Mouse (Mus musculus) MEL (cell line): ENCODE data around the gene Cnga1.

Experiments used
- CTCF ChIP-seq, 3 experiments: IDR thresholded peaks in 2 of 3; conservative IDR thresholded peaks in 1 of 3; 2 replicates each; pipeline ENCODE4 v1.5.1; 2011 to 2012; ENCODE audit warnings: low read length in 3 of 3, low read depth in 2 of 3, mild to moderate bottlenecking in 2 of 3, improper control_type of control experiment in 1 of 3, inconsistent platforms in 1 of 3, mixed read lengths in 1 of 3, moderate library complexity in 1 of 3; ENCODE audit not compliant: control insufficient read depth in 1 of 3, insufficient read depth in 1 of 3, poor library complexity in 1 of 3, severe bottlenecking in 1 of 3
- EP300 ChIP-seq, 2 experiments: IDR thresholded peaks; 2 replicates each; pipeline ENCODE4 v1.6.1; 2011; ENCODE audit warnings: improper control_type of control experiment in 2 of 2, low read length in 2 of 2, low read depth in 1 of 2, mild to moderate bottlenecking in 1 of 2
- POLR2A ChIP-seq, 2 experiments: IDR thresholded peaks; 2 replicates each; pipeline ENCODE4 v1.6.1; 2011 to 2012; ENCODE audit warnings: low read length in 2 of 2, mild to moderate bottlenecking in 2 of 2, control low read depth in 1 of 2, improper control_type of control experiment in 1 of 2, low read depth in 1 of 2, moderate library complexity in 1 of 2; ENCODE audit not compliant: control insufficient read depth in 1 of 2, insufficient read depth in 1 of 2, poor library complexity in 1 of 2
- ZMIZ1 ChIP-seq: IDR thresholded peaks from 2 replicates; pipeline ENCODE4 v1.6.1; 2012; ENCODE audit warnings: low read depth, mild to moderate bottlenecking, inconsistent platforms, low read length, improper control_type of control experiment, moderate library complexity

- TF ChIP-seq POLR2A (IDR thresholded peaks at IDR 0.05; ENCODE audit: control insufficient read depth in 1 of 2, insufficient read depth in 1 of 2, low read depth in 1 of 2, low read length in 2 of 2, poor library complexity in 1 of 2) (no peak), EP300 (IDR thresholded peaks at IDR 0.05; ENCODE audit: low read depth in 1 of 2, low read length in 2 of 2) (no peak), ZMIZ1 (no peak), CTCF (IDR thresholded peaks at IDR 0.05 in 2 of 3, conservative IDR thresholded peaks at IDR 0.05 in 1 of 3; ENCODE audit: control insufficient read depth in 1 of 3, insufficient read depth in 1 of 3, low read depth in 2 of 3, low read length in 3 of 3, poor library complexity in 1 of 3, severe bottlenecking in 1 of 3) (no peak)
Measured at GRCm38 (mm10) chr5:72653068-72653674, 9.1 kb upstream of the Cnga1 start.
